Mouse (Mus musculus) kidney, postnatal 14 days (tissue): Measurements from ENCODE around the gene Cep170b.
A peak's percentile ranks its signal among the peaks of the same experiment; 100 is the strongest.

Experiments
- DNase-seq: peaks from one replicate; pipeline ENCODE4 v3.0.0; 2022; ENCODE audit warnings: mixed read lengths

Cep170b gene

GRCm38 (mm10) chr12:112737081-112737480 lies 16.8 kb downstream of the Cep170b start:
- DNase-seq, result no peak

GRCm38 (mm10) chr12:112737761-112738160 lies 17.5 kb downstream of the Cep170b start:
- DNase-seq, result peak; percentile 58

- DNase-seq, result no peak
These were observed 18.2 kb downstream of the Cep170b start for GRCm38 (mm10) chr12:112738281-112739022.

GRCm38 (mm10) chr12:112739023-112739568 lies 18.8 kb downstream of the Cep170b start:
- no peak for DNase-seq

GRCm38 (mm10) chr12:112742768-112743167 lies 22.5 kb downstream of the Cep170b start:
- DNase-seq, result no peak

- DNase-seq, result peak; percentile 83
These were observed 23.1 kb downstream of the Cep170b start for GRCm38 (mm10) chr12:112743168-112743975.

GRCm38 (mm10) chr12:112744211-112744610 lies 24.0 kb downstream of the Cep170b start:
- DNase-seq, result no peak

GRCm38 (mm10) chr12:112744891-112745580 lies 24.8 kb downstream of the Cep170b start:
- no peak for DNase-seq

- DNase-seq, result no peak
These were observed 25.5 kb downstream of the Cep170b start for GRCm38 (mm10) chr12:112745716-112746115.

- DNase-seq, result no peak
These were observed 26.2 kb downstream of the Cep170b start for GRCm38 (mm10) chr12:112746461-112746807.

GRCm38 (mm10) chr12:112746808-112747605 lies 26.8 kb downstream of the Cep170b start:
- peak; percentile 54 for DNase-seq

GRCm38 (mm10) chr12:112747606-112747970 lies 27.3 kb downstream of the Cep170b start:
- DNase-seq, result no peak

GRCm38 (mm10) chr12:112750976-112751375 lies 30.7 kb downstream of the Cep170b start:
- DNase-seq, result no peak

GRCm38 (mm10) chr12:112752399-112752798 lies 32.1 kb downstream of the Cep170b start:
- DNase-seq, result no peak

GRCm38 (mm10) chr12:112755900-112756299 lies 35.6 kb downstream of the Cep170b start:
- DNase-seq, result no peak

- DNase-seq, result no peak
These were observed 37.6 kb downstream of the Cep170b start for GRCm38 (mm10) chr12:112757896-112758295.

- no peak for DNase-seq
These were observed 39.2 kb downstream of the Cep170b start for GRCm38 (mm10) chr12:112759471-112759870.

- DNase-seq, result no peak
These were observed 40.1 kb downstream of the Cep170b start, which contains the start of gene Pld4 for GRCm38 (mm10) chr12:112760154-112760926. TSS of gene Pld4 (plus strand) at chr12:112760655.

- no peak for DNase-seq
These were observed 41.2 kb downstream of the Cep170b start for GRCm38 (mm10) chr12:112761411-112761810.

- DNase-seq, result no peak
These were observed 41.8 kb downstream of the Cep170b start for GRCm38 (mm10) chr12:112762018-112762417.

- no peak for DNase-seq
These were observed 42.9 kb downstream of the Cep170b start for GRCm38 (mm10) chr12:112763176-112763575.
